Mouse (Mus musculus): ENCODE measurements at regions not wholly inside any gene's neighbourhood (a gene's known extent, or its start where the extent isn't known, plus 50 kb on each side); places are given as distances from the start of the nearest gene placed in this dataset.
"Not testable (repeated sequence)": the region's sequence is repeated elsewhere in the genome, so short reads cannot be mapped to it uniquely, and the experiment has no call there.

GRCm38 (mm10) chr14:104410730-104411129, 57.1 kb downstream of the Pou4f1 start:
- Histone ChIP-seq H3K36me3 (no peaks in the 10 kb centered on the region), H3K9me3 (replicated peaks) (no peaks in the 10 kb centered on the region; the same call in 1 of the 2 replicates), H3K27me3 (replicated peaks) (no peaks in the 10 kb centered on the region), H3K9ac (no peak overlapping the region), H3K27ac (no peak overlapping the region), H3K4me1 (no peaks in the 10 kb centered on the region), H3K4me3 (no peak overlapping the region), H3K4me2 (no peak overlapping the region)
- WGBS (ENCODE audit: insufficient replicate concordance) = 53% methylated on average over 2 of the region's 2 CpGs
- no peak for ATAC-seq

- Histone ChIP-seq H3K36me3 (no peaks in the 10 kb centered on the region), H3K4me1 (no peaks in the 10 kb centered on the region), H3K27ac (no peak overlapping the region), H3K9ac (no peak overlapping the region), H3K4me3 (no peak overlapping the region), H3K4me2 (no peak overlapping the region), H3K27me3 (replicated peaks) (no peaks in the 10 kb centered on the region), H3K9me3 (replicated peaks) (no peaks in the 10 kb centered on the region; the same call in 1 of the 2 replicates)
- 56% methylated on average over 6 of the region's 6 CpGs for WGBS (ENCODE audit: insufficient replicate concordance)
- no peak for ATAC-seq
Measured at GRCm38 (mm10) chr14:104410292-104410691, 57.5 kb downstream of the Pou4f1 start.

- H3K4me3 ChIP-seq = no peak overlapping the region
- H3K27me3 ChIP-seq (replicated peaks) = no peaks in the 10 kb centered on the region
- no peak overlapping the region for H3K9ac ChIP-seq
- no peak overlapping the region for H3K27ac ChIP-seq
- no peak overlapping the region for H3K4me2 ChIP-seq
- no peak for ATAC-seq
- 78% methylated on average over 3 of the region's 3 CpGs for WGBS (ENCODE audit: insufficient replicate concordance)
- no peaks in the 10 kb centered on the region for H3K4me1 ChIP-seq
- H3K9me3 ChIP-seq (replicated peaks) = no peaks in the 10 kb centered on the region; the same call in 1 of the 2 replicates
- H3K36me3 ChIP-seq = no peaks in the 10 kb centered on the region
Measured at GRCm38 (mm10) chr14:104406062-104406461, 61.7 kb downstream of the Pou4f1 start.

GRCm38 (mm10) chr14:104389297-104390071, 78.3 kb downstream of the Pou4f1 start:
- 70% methylated on average over 8 of the region's 8 CpGs for WGBS (ENCODE audit: insufficient replicate concordance)
- H3K9me3 ChIP-seq (replicated peaks) = no peaks in the 10 kb centered on the region; the same call in 1 of the 2 replicates
- no peaks in the 10 kb centered on the region for H3K4me1 ChIP-seq
- no peak for ATAC-seq
- no peak overlapping the region for H3K4me2 ChIP-seq
- H3K9ac ChIP-seq = no peak overlapping the region
- no peaks in the 10 kb centered on the region for H3K36me3 ChIP-seq
- H3K4me3 ChIP-seq = no peak overlapping the region
- H3K27me3 ChIP-seq (replicated peaks) = no peaks in the 10 kb centered on the region
- no peak overlapping the region for H3K27ac ChIP-seq

GRCm38 (mm10) chr14:104388879-104389278, 78.9 kb downstream of the Pou4f1 start:
- Histone ChIP-seq H3K27me3 (replicated peaks) (no peaks in the 10 kb centered on the region), H3K36me3 (no peaks in the 10 kb centered on the region), H3K27ac (no peak overlapping the region), H3K4me1 (no peaks in the 10 kb centered on the region), H3K4me3 (no peak overlapping the region), H3K9ac (no peak overlapping the region), H3K4me2 (no peak overlapping the region), H3K9me3 (replicated peaks) (no peaks in the 10 kb centered on the region; the same call in 1 of the 2 replicates)
- ATAC-seq = no peak
- 48% methylated on average over 2 of the region's 2 CpGs for WGBS (ENCODE audit: insufficient replicate concordance)

- Histone ChIP-seq H3K4me1 (no peaks in the 10 kb centered on the region), H3K36me3 (no peaks in the 10 kb centered on the region), H3K27me3 (replicated peaks) (no peaks in the 10 kb centered on the region), H3K4me3 (no peak overlapping the region), H3K4me2 (no peak overlapping the region), H3K9me3 (replicated peaks) (no peaks in the 10 kb centered on the region), H3K27ac (no peak overlapping the region), H3K9ac (no peak overlapping the region)
- ATAC-seq = no peak
- 64% methylated on average over 5 of the region's 5 CpGs for WGBS (ENCODE audit: insufficient replicate concordance)
Measured at GRCm38 (mm10) chr14:104380986-104381385, 86.8 kb downstream of the Pou4f1 start.

GRCm38 (mm10) chr14:104372776-104373175, 95.0 kb downstream of the Pou4f1 start:
- Histone ChIP-seq H3K4me3 (no peak overlapping the region), H3K4me1 (no peaks in the 10 kb centered on the region), H3K9ac (no peak overlapping the region), H3K36me3 (no peaks in the 10 kb centered on the region), H3K27ac (no peak overlapping the region), H3K4me2 (no peak overlapping the region), H3K9me3 (replicated peaks) (0 out of 2 replicates have a peak, but pooled peaks cover 4% of the 10 kb centered on the region), H3K27me3 (replicated peaks) (no peaks in the 10 kb centered on the region)
- ATAC-seq = no peak
- 67% methylated on average over 7 of the region's 7 CpGs for WGBS (ENCODE audit: insufficient replicate concordance)

- no peaks in the 10 kb centered on the region for H3K36me3 ChIP-seq
- no peak overlapping the region for H3K4me3 ChIP-seq
- no peaks in the 10 kb centered on the region for H3K4me1 ChIP-seq
- H3K9me3 ChIP-seq (replicated peaks) = no peaks in the 10 kb centered on the region
- H3K27me3 ChIP-seq (replicated peaks) = no peaks in the 10 kb centered on the region
- H3K4me2 ChIP-seq = no peak overlapping the region
- 65% methylated on average over 1 of the region's 1 CpGs for WGBS (ENCODE audit: insufficient replicate concordance)
- H3K27ac ChIP-seq = no peak overlapping the region
- no peak overlapping the region for H3K9ac ChIP-seq
- ATAC-seq = no peak
Measured at GRCm38 (mm10) chr14:104356636-104357035, 111.2 kb downstream of the Pou4f1 start.

- 77% methylated on average over 15 of the region's 15 CpGs for WGBS (ENCODE audit: insufficient replicate concordance)
- not testable (repeated sequence) for H3K9me3 ChIP-seq (replicated peaks)
Measured at GRCm38 (mm10) chr14:104336783-104337182, 131.0 kb downstream of the Pou4f1 start.

GRCm38 (mm10) chr14:104326089-104326488, 141.7 kb downstream of the Pou4f1 start:
- H3K9me3 ChIP-seq (replicated peaks) = peaks cover 5% of the 10 kb centered on the region; the same call in 1 of the 2 replicates
- no peak overlapping the region for H3K4me2 ChIP-seq
- no peaks in the 10 kb centered on the region for H3K27me3 ChIP-seq (replicated peaks)
- no peaks in the 10 kb centered on the region for H3K36me3 ChIP-seq
- H3K9ac ChIP-seq = no peak overlapping the region
- H3K27ac ChIP-seq = no peak overlapping the region
- WGBS (ENCODE audit: insufficient replicate concordance) = 67% methylated on average over 10 of the region's 10 CpGs
- no peaks in the 10 kb centered on the region for H3K4me1 ChIP-seq
- ATAC-seq = no peak
- no peak overlapping the region for H3K4me3 ChIP-seq

More at GRCm38 (mm10) chr14:104336783-104337182, 131.0 kb downstream of the Pou4f1 start:
- not testable (repeated sequence) for H3K27ac ChIP-seq; H3K27me3 ChIP-seq (replicated peaks); H3K4me3 ChIP-seq; H3K4me1 ChIP-seq; H3K36me3 ChIP-seq; H3K9ac ChIP-seq; ATAC-seq; H3K4me2 ChIP-seq

- Histone ChIP-seq H3K9ac (no peak overlapping the region), H3K4me3 (no peak overlapping the region), H3K4me1 (no peaks in the 10 kb centered on the region), H3K36me3 (no peaks in the 10 kb centered on the region), H3K27ac (no peak overlapping the region), H3K9me3 (replicated peaks) (no peaks in the 10 kb centered on the region), H3K27me3 (replicated peaks) (no peaks in the 10 kb centered on the region), H3K4me2 (no peak overlapping the region)
- ATAC-seq = no peak
- 57% methylated on average over 5 of the region's 5 CpGs for WGBS (ENCODE audit: insufficient replicate concordance)
Measured at GRCm38 (mm10) chr14:104300141-104300540, 167.7 kb downstream of the Pou4f1 start.

- H3K9ac ChIP-seq = no peak overlapping the region
- no peak overlapping the region for H3K27ac ChIP-seq
- WGBS (ENCODE audit: insufficient replicate concordance) = 46% methylated on average over 4 of the region's 4 CpGs
- H3K9me3 ChIP-seq (replicated peaks) = no peaks in the 10 kb centered on the region
- no peaks in the 10 kb centered on the region for H3K27me3 ChIP-seq (replicated peaks)
- H3K4me1 ChIP-seq = no peaks in the 10 kb centered on the region
- no peak overlapping the region for H3K4me3 ChIP-seq
- no peak for ATAC-seq
- no peaks in the 10 kb centered on the region for H3K36me3 ChIP-seq
- no peak overlapping the region for H3K4me2 ChIP-seq
Measured at GRCm38 (mm10) chr14:104298312-104298711, 169.5 kb downstream of the Pou4f1 start.

All from liver, embryonic 12.5 days (tissue).